Mouse (Mus musculus) inflammation-experienced regulatory T-cells, adult 6 months (primary cell): ENCODE data around the gene Asb9. TPM values are rescaled to one million over a fixed set of nuclear protein-coding genes. Genes with fewer than 3 reads are reported as not detected.

Source experiments
- ATAC-seq: one replicate; pipeline ENCODE4 v1.8.0; 2017
- polyA plus RNA-seq, 3 experiments: library from polyadenylated mRNA; unstranded; fragments of 100-300 nt; shearing (Covaris generic); gene quantifications; one replicate each; pipeline ENCODE4 v1.2.1; 2017

Gene Asb9
- polyA plus RNA-seq: not detected

DNA sequence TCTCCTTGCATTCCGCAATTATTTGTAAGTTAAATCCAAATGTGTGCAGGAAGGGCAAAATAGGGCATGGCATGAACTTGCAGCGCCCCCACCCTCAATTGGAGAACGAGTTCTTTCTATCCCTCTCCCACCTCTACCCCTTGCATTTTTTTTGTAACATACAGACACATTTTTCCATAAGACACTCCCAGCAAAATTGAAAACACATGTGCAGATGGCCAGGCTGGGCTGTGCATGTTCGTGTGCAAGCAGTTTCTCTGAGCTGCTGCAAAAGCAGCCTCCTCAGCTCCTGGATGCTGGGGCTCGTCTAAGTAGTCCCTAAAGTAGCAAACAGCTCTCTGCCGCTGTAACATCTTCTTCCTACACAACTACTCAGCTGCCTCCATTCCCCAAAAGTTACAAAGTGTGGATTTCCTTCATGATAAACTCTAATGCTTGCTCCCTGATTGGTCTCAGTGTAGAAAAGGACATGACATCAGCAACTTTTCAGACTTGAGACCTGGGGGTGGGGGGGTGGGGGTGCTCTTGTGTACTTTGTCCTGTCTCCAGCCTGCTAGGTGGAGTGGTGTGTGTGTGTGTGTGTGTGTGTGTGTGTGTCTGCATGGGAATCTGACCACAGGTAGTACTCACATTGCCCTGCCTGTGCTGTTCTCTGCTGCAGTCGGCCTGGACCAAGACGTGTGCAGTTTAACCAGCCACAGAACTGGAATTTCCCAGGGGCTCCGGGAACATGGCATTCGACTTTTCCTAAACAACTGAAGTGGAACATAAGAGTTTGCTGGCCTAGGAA is at the start of gene Asb9:
Gene Asb9, plus strand, starts transcription at position 619 of the 790 bp plus-strand sequence.
- ATAC-seq: no peak

DNA sequence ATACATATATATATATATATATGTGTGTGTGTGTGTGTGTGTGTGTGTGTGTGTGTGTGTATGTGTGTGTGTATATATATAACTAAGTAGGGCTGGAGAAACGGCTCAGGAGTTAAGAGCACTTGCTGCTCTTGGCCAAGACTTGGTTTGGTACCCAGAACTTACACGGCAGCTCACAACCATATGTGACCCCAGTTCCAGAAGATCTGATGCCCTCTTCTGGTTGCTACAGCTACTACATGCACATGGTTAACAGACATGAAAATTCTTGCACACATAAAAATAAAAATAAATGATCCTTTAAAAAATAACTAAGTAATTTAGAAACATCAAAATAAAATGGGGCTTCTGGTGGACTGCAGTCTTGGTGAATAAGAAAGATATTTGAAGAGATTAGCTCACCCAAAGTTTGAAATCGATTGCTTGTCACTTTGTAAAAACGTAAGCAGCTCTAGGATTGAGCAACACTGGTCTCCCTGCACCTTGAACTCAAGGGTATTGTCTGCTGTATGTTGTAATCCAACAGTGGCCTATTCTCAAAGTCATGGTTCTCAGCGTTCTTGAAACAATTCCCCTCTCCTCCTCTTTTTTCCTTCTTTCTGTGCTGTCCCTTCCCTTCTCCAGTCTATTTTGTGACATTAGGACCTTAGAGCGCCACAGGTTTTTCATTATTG is 46.8 kb upstream of the Asb9 start:
- no peak for ATAC-seq

- no peak for ATAC-seq
Observed at GRCm38 (mm10) chrX:164502258-164502657, 3.9 kb upstream of the Asb9 start.

DNA sequence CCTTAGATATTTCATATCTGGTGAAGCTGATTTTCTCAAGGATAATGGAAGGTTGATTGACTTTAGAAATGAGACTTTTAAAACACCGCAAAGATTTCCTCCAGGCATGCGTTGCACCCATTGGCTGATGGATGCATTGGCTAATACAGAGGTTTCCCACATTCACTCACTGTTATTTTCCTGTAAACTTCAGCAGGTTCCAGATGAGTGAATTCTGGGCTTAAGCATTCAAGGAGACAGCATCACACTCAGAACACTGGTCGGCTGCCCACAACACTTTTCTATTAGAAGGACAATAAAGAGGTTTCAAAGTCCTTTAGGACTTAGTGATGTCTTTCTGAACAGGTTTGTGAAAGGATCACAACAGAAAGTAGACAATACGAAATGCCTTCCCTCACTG is 941 bp downstream of the Asb9 start:
- ATAC-seq: no peak

DNA sequence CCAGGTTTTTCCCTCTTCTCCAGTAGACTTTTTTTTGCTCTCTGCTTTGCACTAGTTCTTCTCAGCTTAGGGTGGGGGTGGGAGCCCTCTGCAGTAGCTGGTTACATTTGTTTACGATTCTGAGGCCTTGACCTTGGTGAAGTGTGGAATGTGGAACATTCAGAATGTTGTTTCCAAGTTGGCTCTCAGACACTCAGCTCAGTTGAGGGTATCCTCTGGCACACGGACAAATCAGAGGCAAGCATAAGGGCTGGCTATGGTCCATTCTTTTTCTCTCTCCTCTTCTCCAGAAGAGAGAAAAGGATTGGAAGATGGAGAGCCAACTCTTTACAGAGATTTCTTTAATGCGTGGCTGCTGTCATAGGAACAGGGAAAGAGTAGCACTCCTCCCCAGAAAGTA is 2.6 kb downstream of the Asb9 start:
- ATAC-seq: no peak

GRCm38 (mm10) chrX:164522138-164522537 is 16.0 kb downstream of the Asb9 start:
- no peak for ATAC-seq

DNA sequence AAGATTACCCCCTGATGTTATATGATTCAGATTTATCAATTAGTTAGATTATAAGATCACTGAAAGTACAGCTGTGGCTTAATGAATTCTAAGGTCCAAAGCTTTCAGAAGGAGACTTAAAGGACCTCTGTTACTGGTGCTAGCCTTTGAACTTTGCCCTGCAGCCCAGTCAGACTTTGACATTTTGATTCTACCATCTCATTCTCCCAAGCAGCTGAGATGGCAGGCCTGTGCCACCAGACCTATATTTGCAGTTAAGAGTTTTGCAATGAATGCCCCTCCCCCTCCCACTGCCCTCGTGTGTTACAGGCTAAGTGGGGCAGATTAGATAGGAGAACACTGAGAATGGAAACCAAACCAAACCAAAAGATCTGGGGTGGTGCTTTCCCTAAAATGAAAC is 20.4 kb downstream of the Asb9 start:
- no peak for ATAC-seq

GRCm38 (mm10) chrX:164541436-164542317 is 35.5 kb downstream of the Asb9 start:
- ATAC-seq: no peak

- ATAC-seq: no peak
Observed at GRCm38 (mm10) chrX:164570195-164570594, 64.1 kb downstream of the Asb9 start.

- no peak for ATAC-seq
Observed at GRCm38 (mm10) chrX:164576967-164577366, 70.8 kb downstream of the Asb9 start.

Other genes starting within 250 kb of the Asb9 start
- gene Bmx, start 248.1 kb upstream of the Asb9 start, polyA plus RNA-seq: not detected
- gene Pir, start 237.0 kb upstream of the Asb9 start, polyA plus RNA-seq: not detected
- gene Vegfd, start 132.9 kb upstream of the Asb9 start, polyA plus RNA-seq: not detected
- gene Piga, start 86.5 kb upstream of the Asb9 start, polyA plus RNA-seq: 1 to 10 TPM; 5.6 to 6.3 (median 5.8) TPM
- not detected for gene Asb11, start 69.3 kb upstream of the Asb9 start, polyA plus RNA-seq